Mouse (Mus musculus): Measurements from ENCODE around the gene Kctd3. TPM values are rescaled to one million over a fixed set of nuclear protein-coding genes. Genes with fewer than 3 reads are reported as not detected.

Kctd3 gene
- total and polyA plus RNA-seq, 3 experiments, result 26.8 to 42.3 TPM; not detected in 1

DNA sequence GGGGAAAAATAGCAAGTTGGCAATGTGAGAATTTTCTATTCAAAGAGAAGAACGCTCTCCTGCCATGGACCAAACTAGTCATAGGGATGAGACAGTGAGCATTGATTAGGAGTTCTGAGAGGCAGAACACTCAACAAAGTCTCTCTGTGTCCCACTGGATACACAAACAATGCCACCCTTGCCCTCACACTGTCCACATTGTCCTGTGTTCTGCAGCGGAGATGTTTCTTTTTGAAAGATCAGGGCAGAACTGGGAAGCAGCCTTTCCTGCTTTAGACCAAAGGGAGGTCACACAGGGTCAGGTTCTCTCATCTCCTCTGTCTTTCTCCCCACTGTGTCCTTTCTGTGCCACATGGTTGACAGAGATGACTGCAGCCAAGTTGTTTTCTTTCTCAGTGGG, 7.7 kb upstream of the Kctd3 start:
- H3K36me3 ChIP-seq (ENCODE audit: control insufficient read depth in 1 of 2, insufficient read depth in 2 of 2, low read length in 2 of 2), result no peaks in the 10 kb centered on the region
- no peak overlapping the region for H3K9ac ChIP-seq (ENCODE audit: control insufficient read depth, low read depth, low read length, poor library complexity, severe bottlenecking)
- TF ChIP-seq RCOR1 (IDR thresholded peaks at IDR 0.05; ENCODE audit: low read depth, low read length) (no peak), ZNF384 (IDR thresholded peaks at IDR 0.05; ENCODE audit: low read depth, low read length) (no peak), JUND (IDR thresholded peaks at IDR 0.05; ENCODE audit: low read depth, low read length) (no peak), MXI1 (IDR thresholded peaks at IDR 0.05; ENCODE audit: low read depth, low read length) (no peak), E2F4 (IDR thresholded peaks at IDR 0.05; ENCODE audit: borderline replicate concordance, low read depth, low read length) (no peak), KAT2A (conservative IDR thresholded peaks at IDR 0.05; ENCODE audit: low read depth, low read length) (no peak), MAZ (IDR thresholded peaks at IDR 0.05; ENCODE audit: low read depth, low read length) (no peak), NELFE (IDR thresholded peaks at IDR 0.05; ENCODE audit: low read depth, low read length) (no peak), ZKSCAN1 (IDR thresholded peaks at IDR 0.05; ENCODE audit: low read depth, low read length) (no peak), SMC3 (IDR thresholded peaks at IDR 0.05; ENCODE audit: low read depth, low read length) (no peak)
- H3K27me3 ChIP-seq (ENCODE audit: control insufficient read depth in 1 of 2, insufficient read depth in 2 of 2, low read length in 2 of 2), result no peaks in the 10 kb centered on the region; a peak in 2 of 4 replicates
- DNase-seq (ENCODE audit: low read depth, low spot score), result no peak
- H3K27ac ChIP-seq (ENCODE audit: control insufficient read depth, low read depth, low read length), result no peak overlapping the region
- H3K4me1 ChIP-seq (ENCODE audit: control insufficient read depth in 1 of 2, insufficient read depth in 2 of 2, low read length in 2 of 2), result no peaks in the 10 kb centered on the region
- H3K9me3 ChIP-seq (replicated peaks; ENCODE audit: insufficient read depth, low read length), result no peaks in the 10 kb centered on the region
- H3K79me2 ChIP-seq (ENCODE audit: control insufficient read depth, insufficient read depth, low read length, poor library complexity), result no peaks in the 10 kb centered on the region
- no peak overlapping the region for H3K4me3 ChIP-seq (ENCODE audit: control insufficient read depth in 1 of 2, insufficient read depth in 1 of 2, low read depth in 2 of 2, low read length in 2 of 2)

DNA sequence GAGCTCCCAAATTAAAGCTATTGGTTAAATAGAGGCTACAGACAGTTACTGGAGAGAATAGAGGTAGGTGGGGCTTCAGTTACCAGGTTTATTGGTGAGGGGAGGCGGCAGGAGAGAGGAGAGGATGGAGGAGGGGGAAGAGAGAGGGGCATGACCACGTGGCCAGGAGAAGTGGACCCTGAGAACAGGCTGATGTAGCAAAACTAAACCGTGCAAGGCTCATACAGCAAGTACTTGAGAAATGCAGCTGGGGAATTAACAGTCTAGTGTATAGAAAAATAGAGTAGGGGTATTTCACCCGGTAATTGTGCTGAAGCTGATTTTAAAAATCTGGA, 5.9 kb upstream of the Kctd3 start:
- no peaks in the 10 kb centered on the region for H3K4me1 ChIP-seq (ENCODE audit: control insufficient read depth in 1 of 2, insufficient read depth in 2 of 2, low read length in 2 of 2)
- H3K9ac ChIP-seq (ENCODE audit: control insufficient read depth, low read depth, low read length, poor library complexity, severe bottlenecking), result no peak overlapping the region
- no peaks in the 10 kb centered on the region for H3K9me3 ChIP-seq (replicated peaks; ENCODE audit: insufficient read depth, low read length)
- H3K4me3 ChIP-seq (ENCODE audit: control insufficient read depth in 1 of 2, insufficient read depth in 1 of 2, low read depth in 2 of 2, low read length in 2 of 2), result no peak overlapping the region
- no peaks in the 10 kb centered on the region; a peak in 2 of 4 replicates for H3K27me3 ChIP-seq (ENCODE audit: control insufficient read depth in 1 of 2, insufficient read depth in 2 of 2, low read length in 2 of 2)
- TF ChIP-seq ZNF384 (IDR thresholded peaks at IDR 0.05; ENCODE audit: low read depth, low read length) (no peak), ETS1 (IDR thresholded peaks at IDR 0.05; ENCODE audit: low read depth, low read length) (no peak), NELFE (IDR thresholded peaks at IDR 0.05; ENCODE audit: low read depth, low read length) (no peak), UBTF (IDR thresholded peaks at IDR 0.05; ENCODE audit: borderline replicate concordance, insufficient read depth, low read depth, low read length) (no peak), MYB (IDR thresholded peaks at IDR 0.05; ENCODE audit: low read depth, low read length) (no peak), HCFC1 (IDR thresholded peaks at IDR 0.05; ENCODE audit: low read depth, low read length) (no peak), SMC3 (IDR thresholded peaks at IDR 0.05; ENCODE audit: low read depth, low read length) (no peak), MAX (IDR thresholded peaks at IDR 0.05; ENCODE audit: low read length) (no peak), NRF1 (IDR thresholded peaks at IDR 0.05; ENCODE audit: insufficient read depth, low read depth, low read length, poor library complexity, severe bottlenecking) (no peak), RCOR1 (IDR thresholded peaks at IDR 0.05; ENCODE audit: low read depth, low read length) (no peak), ELF1 (IDR thresholded peaks at IDR 0.05; ENCODE audit: low read depth, low read length) (no peak)
- H3K79me2 ChIP-seq (ENCODE audit: control insufficient read depth, insufficient read depth, low read length, poor library complexity), result no peaks in the 10 kb centered on the region
- no peak overlapping the region for H3K27ac ChIP-seq (ENCODE audit: control insufficient read depth, low read depth, low read length)
- no peak for DNase-seq (ENCODE audit: low read depth, low spot score)
- H3K36me3 ChIP-seq (ENCODE audit: control insufficient read depth in 1 of 2, insufficient read depth in 2 of 2, low read length in 2 of 2), result no peaks in the 10 kb centered on the region

Data from MEL (cell line).